Mouse (Mus musculus) intestine, embryonic 14.5 days (tissue): Measurements from ENCODE around the gene Ifi205. TPM values are rescaled to one million over a fixed set of nuclear protein-coding genes. Genes with fewer than 3 reads are reported as not detected.
"Not testable (repeated sequence)": the region's sequence is repeated elsewhere in the genome, so short reads cannot be mapped to it uniquely, and the experiment has no call there.

Experiments
- ATAC-seq: fragments of 200-750 bp; cut with Nextera tagmentation; replicated peaks from 2 replicates; pipeline ENCODE4 v1.8.0; 2017; ENCODE audit warnings: low read depth, moderate number of reproducible peaks, moderate TSS enrichment, moderate library complexity; ENCODE audit not compliant: low FRiP score, low TSS enrichment
- DNase-seq: peaks from one replicate; pipeline ENCODE4 v3.0.0-alpha.2; 2018; ENCODE audit warnings: low spot score
- H3K27ac ChIP-seq: fragments of 300-500 bp; sonication (generic); 2 replicates; pipeline ENCODE4 v1.5.1; 2014; ENCODE audit warnings: low read depth, mild to moderate bottlenecking, control low read depth
- H3K27me3 ChIP-seq: fragments of 300-500 bp; sonication (generic); replicated peaks from 2 replicates; pipeline ENCODE4 v1.6.1; 2014; ENCODE audit warnings: low read length, control low read depth; ENCODE audit not compliant: control insufficient read depth, insufficient read depth
- H3K36me3 ChIP-seq: fragments of 300-500 bp; sonication (generic); 2 replicates; pipeline ENCODE4 v1.6.1; 2014; ENCODE audit warnings: low read length, control low read depth; ENCODE audit not compliant: control insufficient read depth, insufficient read depth
- H3K4me1 ChIP-seq: fragments of 300-500 bp; sonication (generic); replicated peaks from 2 replicates; pipeline ENCODE4 v1.6.1; 2014; ENCODE audit warnings: low read length, control low read depth, mixed read lengths; ENCODE audit not compliant: control insufficient read depth, insufficient read depth
- H3K4me2 ChIP-seq: fragments of 300-500 bp; sonication (generic); 2 replicates; pipeline ENCODE4 v1.6.1; 2014; ENCODE audit warnings: low read length
- H3K4me3 ChIP-seq: fragments of 300-500 bp; sonication (generic); 2 replicates; pipeline ENCODE4 v1.5.1; 2014; ENCODE audit warnings: low read depth, low read length, control low read depth, mixed read lengths
- H3K9ac ChIP-seq: fragments of 300-500 bp; sonication (generic); 2 replicates; pipeline ENCODE4 v1.6.1; 2014; ENCODE audit warnings: mild to moderate bottlenecking, low read length
- H3K9me3 ChIP-seq: fragments of 300-500 bp; sonication (generic); 2 replicates; pipeline ENCODE4 v1.6.1; 2016; ENCODE audit warnings: low read length, control low read depth; ENCODE audit not compliant: control insufficient read depth
- WGBS: fragments of 180-500 bp; shearing (Covaris S2); extraction: QIAGEN DNeasy Blood & Tissue Kit; methylation state at CpG from one replicate; pipeline ENCODE4 v1.1.7; 2014; 5-methylcytosine and 5-hydroxymethylcytosine counted together
- polyA plus RNA-seq: library from polyadenylated mRNA; unstranded; fragments of >200 nt; fragmentation: Nextera tagmentation; extraction: Ambion mirVana; gene quantifications from 2 replicates; pipeline ENCODE4 v1.2.1, GENCODE M21; 2014

The Ifi205 gene
- polyA plus RNA-seq, 1 experiment from 2014 or later, result 0.88 TPM

DNA sequence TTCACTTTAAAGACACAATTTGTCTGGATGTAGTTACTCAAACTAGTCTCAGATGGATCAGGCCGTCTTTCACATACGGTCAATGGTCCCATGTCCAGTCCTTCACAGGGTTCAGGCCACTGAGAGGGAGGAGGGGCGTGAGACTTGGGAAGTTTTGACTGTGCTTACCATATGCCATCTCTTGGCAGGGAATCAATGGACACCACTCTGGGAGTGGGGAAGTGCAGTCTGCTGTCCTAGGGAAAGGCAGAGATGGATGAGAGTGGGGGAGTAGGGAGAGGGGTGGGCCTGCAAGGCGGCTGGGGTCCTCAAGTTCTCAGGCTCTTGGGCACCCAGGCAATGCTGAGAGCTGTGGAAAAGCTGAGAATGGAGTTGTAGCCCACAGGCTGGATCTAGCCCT, 36.6 kb downstream of the Ifi205 start:
- 83% methylated on average over 4 of the region's 4 CpGs for WGBS
- H3K4me2 ChIP-seq, result no peak overlapping the region
- H3K9ac ChIP-seq, result no peak overlapping the region
- no peaks in the 10 kb centered on the region for H3K27me3 ChIP-seq
- no peak for DNase-seq
- no peaks in the 10 kb centered on the region for H3K9me3 ChIP-seq
- H3K4me3 ChIP-seq, result no peak overlapping the region
- no peaks in the 10 kb centered on the region for H3K36me3 ChIP-seq
- H3K4me1 ChIP-seq, result no peaks in the 10 kb centered on the region
- ATAC-seq, result no peak
- H3K27ac ChIP-seq, result no peak overlapping the region

- 86% methylated on average over 6 of the region's 6 CpGs for WGBS
- not testable (repeated sequence) for H3K27ac ChIP-seq, H3K4me1 ChIP-seq, H3K27me3 ChIP-seq, DNase-seq, H3K9ac ChIP-seq, H3K4me3 ChIP-seq, H3K36me3 ChIP-seq, ATAC-seq, H3K9me3 ChIP-seq, H3K4me2 ChIP-seq
These were observed 48.8 kb downstream of the Ifi205 start, which contains the start of gene Ifi202b for GRCm38 (mm10) chr1:173982694-173983305. Gene Ifi202b (minus strand): TSS chr1:173982744.

DNA sequence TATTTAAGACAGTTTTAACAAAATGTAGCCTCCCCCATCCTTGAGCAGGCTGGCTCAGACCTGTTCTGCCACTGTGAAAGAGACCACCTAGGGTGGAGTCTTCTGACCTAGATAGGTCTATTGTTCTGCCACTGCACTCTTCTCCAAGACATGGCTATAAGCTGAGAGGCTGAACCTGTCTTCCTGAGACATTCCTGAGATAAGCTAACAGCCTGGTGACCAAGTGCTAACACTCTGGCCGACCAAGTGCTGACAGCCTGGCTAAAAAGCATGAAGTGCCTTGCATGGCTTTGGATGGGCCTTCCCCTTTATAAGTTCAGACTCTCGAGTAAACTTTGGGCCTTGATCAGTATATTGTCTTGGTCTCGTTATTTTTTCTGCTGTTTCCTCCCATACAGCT, 50.6 kb downstream of the Ifi205 start:
- H3K9ac ChIP-seq, H3K27me3 ChIP-seq, H3K36me3 ChIP-seq, H3K27ac ChIP-seq, H3K4me1 ChIP-seq, H3K4me2 ChIP-seq, H3K9me3 ChIP-seq, ATAC-seq, DNase-seq, H3K4me3 ChIP-seq: not testable (repeated sequence)
- WGBS, result 34% methylated on average over 3 of the region's 3 CpGs

DNA sequence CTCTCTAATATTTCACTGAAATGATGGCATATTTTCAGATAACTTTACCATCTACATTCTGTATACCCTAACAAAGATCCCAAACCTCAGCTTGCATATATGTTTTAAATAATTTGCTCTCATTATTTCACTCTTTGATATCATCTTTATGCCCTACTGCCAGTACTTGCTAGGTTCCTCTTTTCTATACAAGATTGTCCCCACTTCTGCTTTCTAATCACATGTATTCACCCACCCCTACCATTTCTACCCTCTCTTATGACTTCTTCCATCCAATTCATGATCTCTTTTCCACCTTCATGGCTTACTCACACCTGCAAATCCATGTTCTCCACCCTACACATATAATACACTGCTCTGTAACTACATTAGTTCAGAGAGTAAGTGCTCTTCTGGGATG, 54.0 kb downstream of the Ifi205 start:
- DNase-seq, result no peak
- no peaks in the 10 kb centered on the region for H3K36me3 ChIP-seq

GRCm38 (mm10) chr1:173973111-173973510, 58.5 kb downstream of the Ifi205 start:
- Histone ChIP-seq H3K4me3 (no peak overlapping the region), H3K27ac (no peak overlapping the region), H3K27me3 (no peaks in the 10 kb centered on the region), H3K9me3 (no peaks in the 10 kb centered on the region), H3K4me1 (no peaks in the 10 kb centered on the region), H3K9ac (no peak overlapping the region), H3K4me2 (no peak overlapping the region), H3K36me3 (no peaks in the 10 kb centered on the region)
- no peak for ATAC-seq
- DNase-seq, result no peak

More for the DNA sequence above, 54.0 kb downstream of the Ifi205 start:
- H3K4me1 ChIP-seq, result no peaks in the 10 kb centered on the region
- ATAC-seq, result no peak
- H3K9me3 ChIP-seq, result no peaks in the 10 kb centered on the region
- H3K27ac ChIP-seq, result no peak overlapping the region
- no peaks in the 10 kb centered on the region for H3K27me3 ChIP-seq
- no peak overlapping the region for H3K4me3 ChIP-seq
- no peak overlapping the region for H3K9ac ChIP-seq
- no peak overlapping the region for H3K4me2 ChIP-seq

Other genes with a start within 250 kb of the Ifi205 start
- 0.64 and 0.83 TPM in 2 replicates for gene Ifi211, start 118.8 kb downstream of the Ifi205 start, polyA plus RNA-seq
- 2.0 and 3.0 TPM in 2 replicates for gene Mndal, start 89.3 kb downstream of the Ifi205 start, polyA plus RNA-seq
- gene Ifi203, start 89.1 kb downstream of the Ifi205 start, polyA plus RNA-seq, result 1.3 and 1.5 TPM in 2 replicates
- gene Ifi202b, start 49.1 kb downstream of the Ifi205 start, polyA plus RNA-seq, result not detected in 2 replicates
- gene Olfr433, start 8.9 kb upstream of the Ifi205 start, polyA plus RNA-seq, result 0.07 and 0.08 TPM in 2 replicates
- not detected in 2 replicates for gene Olfr432, start 17.4 kb upstream of the Ifi205 start, polyA plus RNA-seq
- not detected in 2 replicates for gene Olfr430, start 34.8 kb upstream of the Ifi205 start, polyA plus RNA-seq
- gene Olfr429, start 52.5 kb upstream of the Ifi205 start, polyA plus RNA-seq, result not detected in 2 replicates
- gene Olfr427, start 65.1 kb upstream of the Ifi205 start, polyA plus RNA-seq, result not detected in 2 replicates
- not detected in 2 replicates for gene Olfr231, start 89.4 kb upstream of the Ifi205 start, polyA plus RNA-seq
- gene Olfr424, start 99.7 kb upstream of the Ifi205 start, polyA plus RNA-seq, result not detected in 2 replicates
- gene Olfr420, start 123.8 kb upstream of the Ifi205 start, polyA plus RNA-seq, result not detected in 2 replicates
- 0.68 and 0.79 TPM in 2 replicates for gene Spta1, start 141.0 kb upstream of the Ifi205 start, polyA plus RNA-seq
- not detected in 2 replicates for gene Olfr419, start 220.3 kb upstream of the Ifi205 start, polyA plus RNA-seq